Mouse (Mus musculus): ENCODE measurements around the gene Vps51.

The Vps51 gene

DNA sequence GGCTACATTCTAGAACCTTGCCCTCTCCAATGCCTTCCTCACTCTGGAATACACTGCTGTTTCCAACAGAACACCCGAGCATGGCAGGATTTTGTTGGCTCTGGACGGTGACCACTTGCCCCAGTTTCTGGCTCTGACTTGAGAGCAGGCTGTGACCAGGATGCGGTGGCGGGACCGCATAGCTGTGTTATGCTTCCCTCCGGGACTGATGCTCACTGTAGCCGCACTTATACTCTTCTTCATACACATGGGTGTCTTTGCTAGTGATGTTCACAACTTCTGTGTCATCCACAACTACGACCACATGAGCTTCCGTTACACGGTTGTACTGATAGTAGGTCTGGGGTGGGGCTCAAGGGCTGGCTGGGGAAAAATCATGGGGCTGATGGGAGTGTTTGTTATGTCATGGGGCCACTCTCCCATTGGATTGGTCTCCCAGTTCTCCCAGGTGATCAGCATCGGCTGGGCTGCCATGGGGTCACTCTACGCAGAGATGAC is 3.0 kb upstream of the Vps51 start, which contains the start of gene Tmem262:
Gene Tmem262 (plus strand): TSS at position 51 of the 498 bp plus-strand sequence.
- DNase-seq (ENCODE audit: low spot score), result no peak

DNA sequence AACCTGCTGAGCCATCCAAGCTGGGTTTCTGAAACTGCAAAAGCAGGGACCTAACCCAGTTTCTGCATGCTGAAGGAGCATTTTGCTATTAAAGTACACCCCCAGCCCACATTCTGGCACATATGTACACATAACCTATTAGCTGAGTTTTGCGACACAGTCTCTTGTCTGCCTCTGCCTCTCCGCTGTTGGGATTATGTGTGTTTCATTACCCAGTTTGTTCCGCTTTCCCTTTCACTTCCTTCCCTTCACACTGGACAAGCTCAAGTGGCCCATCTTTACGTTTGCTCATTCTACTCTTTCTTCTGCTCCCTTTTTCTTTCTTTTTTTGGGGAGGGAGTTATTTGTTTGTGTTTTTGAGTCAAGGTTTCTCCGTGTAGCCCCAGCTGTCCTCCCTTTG is 3.1 kb downstream of the Vps51 start:
- DNase-seq (ENCODE audit: low spot score), result no peak

DNA sequence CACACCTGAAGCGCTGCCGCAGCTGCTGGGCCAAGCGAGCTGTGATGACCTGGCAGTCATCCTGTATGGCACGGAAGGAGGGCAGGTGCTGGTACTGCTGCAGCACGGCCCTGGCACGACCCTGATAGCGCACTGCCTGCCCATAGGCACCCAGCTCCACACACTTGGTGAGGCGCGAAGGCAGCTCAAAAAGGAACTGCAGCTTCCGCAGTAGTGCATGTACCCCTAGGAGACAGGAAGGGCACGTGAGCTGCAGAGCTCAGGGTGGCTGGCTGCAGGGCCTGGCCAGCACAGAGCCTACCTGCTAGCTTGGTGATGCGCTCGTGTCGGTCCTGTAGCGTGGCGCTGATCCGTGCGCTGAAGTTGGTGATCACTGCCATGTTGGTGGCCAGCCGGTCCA is 5.8 kb downstream of the Vps51 start:
- no peak for DNase-seq (ENCODE audit: low spot score)

DNA sequence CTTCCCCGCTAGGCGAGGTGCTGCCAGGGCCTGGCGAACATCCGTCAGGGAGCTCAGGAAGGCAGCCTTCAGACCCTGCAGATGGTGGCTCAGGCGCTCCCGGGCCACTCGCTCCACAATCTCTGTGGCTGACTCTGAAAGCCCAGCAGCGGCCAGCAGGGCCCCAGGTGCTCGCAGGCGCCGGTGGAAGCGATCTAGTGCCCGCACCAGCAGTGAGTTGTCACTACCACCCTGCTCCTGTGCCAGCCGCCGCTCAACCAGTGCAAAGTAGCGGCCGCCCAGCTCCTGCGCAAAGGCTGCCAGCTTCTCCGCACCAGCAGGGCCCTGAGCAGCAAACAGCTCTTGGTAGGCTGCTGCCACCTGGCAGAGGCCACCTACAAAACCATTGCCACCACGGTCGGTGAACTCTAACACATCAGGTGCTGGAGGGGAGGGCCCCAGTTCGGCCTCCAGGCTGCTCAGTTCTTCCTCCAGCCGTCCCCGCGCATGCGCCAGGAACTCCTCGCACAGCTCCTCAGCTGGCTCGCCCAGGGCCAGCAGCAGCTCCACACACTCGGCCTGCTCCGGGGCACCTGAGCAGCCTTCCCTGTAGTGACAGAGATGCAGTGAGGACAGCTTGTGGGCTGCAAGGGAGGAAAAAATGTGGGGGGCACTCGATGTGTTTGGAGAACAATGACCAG is 6.3 kb downstream of the Vps51 start:
- no peak for DNase-seq (ENCODE audit: low spot score)

DNA sequence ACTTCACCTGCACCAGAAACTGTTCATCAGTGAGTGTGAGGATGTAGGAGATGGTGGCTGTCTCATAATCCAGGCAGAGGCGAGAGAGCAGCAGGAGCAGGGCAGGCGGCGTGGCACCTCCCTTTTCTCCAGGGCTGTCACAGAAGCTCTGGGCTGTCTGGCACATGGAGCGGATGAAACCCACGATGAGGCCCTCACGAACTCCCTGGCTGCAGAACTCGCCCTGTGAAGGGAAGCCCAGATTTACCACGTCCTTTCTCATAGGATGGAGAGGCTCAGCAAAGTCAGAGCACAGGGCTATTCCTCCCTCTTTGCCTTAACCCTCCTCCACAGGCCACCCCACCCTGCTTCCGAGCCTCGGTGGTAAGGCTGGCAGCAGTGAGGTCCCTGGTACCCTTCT is 7.2 kb downstream of the Vps51 start:
- DNase-seq (ENCODE audit: low spot score), result no peak

DNA sequence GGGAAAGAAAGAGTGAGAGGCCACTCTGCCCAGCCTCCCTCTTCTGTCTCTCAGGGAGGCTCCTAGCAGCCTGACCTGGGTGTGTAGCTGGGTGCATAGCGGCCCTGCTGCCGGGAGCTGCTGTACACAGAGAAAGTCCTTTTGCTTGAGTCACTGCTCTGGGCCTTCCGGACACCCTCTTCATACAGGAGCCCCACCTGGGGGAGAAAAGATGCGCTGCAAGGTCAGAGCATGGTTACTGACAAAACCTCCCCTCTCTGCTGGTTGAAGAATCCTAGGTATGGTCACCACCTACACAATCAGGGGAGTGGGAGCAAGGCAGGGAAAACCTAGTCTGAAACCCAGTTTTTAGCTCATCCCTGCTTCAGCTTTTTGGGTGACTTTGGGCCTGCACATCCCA is 8.1 kb downstream of the Vps51 start:
- no peak for DNase-seq (ENCODE audit: low spot score)

DNA sequence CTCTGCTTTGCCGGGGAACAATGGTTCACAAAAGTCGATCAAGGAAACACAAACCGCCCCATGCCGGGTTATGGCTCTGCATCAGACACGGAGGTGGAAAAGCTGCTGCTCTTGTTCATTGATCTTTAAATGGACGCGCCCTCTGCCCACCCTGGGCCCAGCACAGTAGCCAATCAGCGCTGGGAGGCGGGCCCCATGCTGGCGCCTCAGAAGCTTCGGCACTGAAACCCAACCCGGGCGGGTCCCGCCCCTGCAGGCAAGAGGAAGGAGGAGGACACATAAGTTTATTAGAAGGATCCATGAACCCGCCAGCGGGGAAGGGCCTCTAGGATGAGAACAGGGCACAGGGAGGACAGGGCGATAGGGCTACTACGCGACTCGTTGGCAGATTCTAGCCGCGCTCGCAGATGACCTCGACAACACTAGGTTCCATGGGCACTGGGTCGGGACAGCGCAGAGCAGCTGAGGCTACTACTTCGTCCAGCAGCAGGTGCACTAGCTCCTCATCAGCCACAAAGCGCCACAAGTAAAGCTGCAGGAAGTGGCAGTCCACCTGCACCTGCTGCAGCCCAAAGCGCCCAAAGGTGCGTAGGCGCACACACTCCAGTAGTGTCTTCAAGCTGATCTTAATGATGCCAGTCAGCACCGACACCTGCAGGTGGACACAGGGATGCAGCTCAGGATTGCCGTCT is 9.2 kb downstream of the Vps51 start, which contains the start of gene Tm7sf2:
Gene Tm7sf2 (minus strand): TSS at position 650 of the 692 bp plus-strand sequence.
- peak; percentile 89 for DNase-seq (ENCODE audit: low spot score)

DNA sequence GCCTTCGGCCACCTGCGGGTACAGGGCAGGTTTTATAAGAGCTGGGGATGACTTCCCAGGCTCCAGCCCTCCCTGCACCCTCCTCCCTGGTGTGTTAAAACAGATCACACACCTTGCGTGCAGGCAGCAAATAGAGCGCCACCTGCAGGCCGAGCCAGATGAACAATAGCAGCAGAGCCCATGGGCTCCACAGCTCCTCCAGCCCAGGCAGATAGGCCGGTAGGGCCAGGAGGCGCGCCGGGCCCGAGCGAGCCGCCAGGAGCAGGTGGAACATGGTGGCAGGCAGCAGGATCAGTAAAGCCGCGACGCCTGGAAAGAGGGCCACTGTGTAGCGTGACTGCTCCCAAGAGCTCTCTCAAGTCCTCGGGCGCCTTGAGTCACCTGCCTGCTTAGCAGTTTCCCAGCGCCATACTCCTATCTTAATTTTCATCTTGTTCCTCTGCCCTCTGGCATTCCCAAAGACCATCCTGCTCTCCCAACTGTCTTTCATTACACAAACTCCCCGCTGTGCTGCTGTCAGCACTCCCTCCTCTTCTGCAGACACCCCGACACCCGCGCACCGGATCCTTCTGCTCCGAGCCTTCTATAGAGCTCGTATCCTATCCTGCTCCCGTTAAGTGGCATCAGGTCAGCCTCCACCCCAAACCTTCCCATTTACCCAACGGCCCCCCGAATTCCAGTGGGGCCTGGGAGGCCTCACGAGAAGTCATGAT is 9.9 kb downstream of the Vps51 start:
- DNase-seq (ENCODE audit: low spot score), result peak; percentile 90

DNA sequence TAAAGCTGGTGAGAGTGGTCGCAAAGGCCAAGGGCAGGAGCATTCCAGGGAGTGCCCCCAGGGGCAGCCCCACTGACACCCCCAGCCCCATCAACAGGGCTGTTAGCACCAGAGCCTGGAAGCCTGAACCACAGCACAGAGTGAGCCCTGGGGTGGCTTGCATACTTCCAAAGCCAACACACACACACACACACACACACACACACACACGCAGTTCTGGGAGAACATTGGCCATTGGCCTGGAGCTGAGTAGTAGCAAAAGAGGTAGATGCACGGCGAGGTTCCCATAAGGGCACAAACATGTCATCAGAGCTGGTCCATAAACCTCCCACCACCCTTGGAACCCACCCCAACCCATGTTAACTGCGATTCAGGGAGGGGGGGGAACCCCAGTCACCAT is 10.5 kb downstream of the Vps51 start:
- DNase-seq (ENCODE audit: low spot score), result no peak

DNA sequence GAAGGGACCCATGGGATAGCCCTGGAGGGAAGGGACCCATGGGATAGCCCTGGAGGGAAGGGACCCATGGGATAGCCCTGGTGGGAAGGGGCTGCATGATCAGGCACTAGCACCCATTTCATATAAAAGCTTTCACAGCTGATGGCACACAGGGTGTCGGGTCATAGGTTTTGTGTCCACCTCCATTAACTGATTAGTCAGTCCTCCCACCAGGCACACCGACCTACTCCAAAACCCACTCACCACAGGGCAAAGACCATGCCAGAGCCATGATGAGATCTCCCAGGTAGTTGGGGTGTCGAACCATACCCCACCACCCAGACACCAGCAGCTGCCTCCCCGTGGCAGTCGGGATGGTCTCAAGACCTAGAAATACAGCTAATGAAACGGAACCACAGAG is 13.9 kb downstream of the Vps51 start:
- DNase-seq (ENCODE audit: low spot score), result no peak

DNA sequence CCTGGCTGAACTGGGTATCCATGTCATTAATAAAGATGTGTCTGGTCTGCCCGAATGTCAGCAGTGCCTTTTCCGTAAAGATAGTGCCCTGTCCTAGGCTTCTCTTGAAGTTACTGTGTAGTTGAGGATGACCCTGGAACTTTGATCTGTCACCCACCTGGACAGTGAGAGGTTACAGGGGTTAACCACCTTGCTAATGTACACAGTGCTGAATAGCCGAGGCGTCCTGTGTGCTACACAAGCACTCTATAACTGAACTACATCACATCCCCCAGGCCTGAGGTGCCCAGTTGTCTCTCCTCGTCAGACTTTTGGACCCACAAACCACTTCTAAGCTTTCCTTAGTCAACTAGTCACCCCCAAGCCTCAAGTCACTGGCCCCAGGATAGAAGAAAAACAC is 14.6 kb downstream of the Vps51 start:
- no peak for DNase-seq (ENCODE audit: low spot score)

DNA sequence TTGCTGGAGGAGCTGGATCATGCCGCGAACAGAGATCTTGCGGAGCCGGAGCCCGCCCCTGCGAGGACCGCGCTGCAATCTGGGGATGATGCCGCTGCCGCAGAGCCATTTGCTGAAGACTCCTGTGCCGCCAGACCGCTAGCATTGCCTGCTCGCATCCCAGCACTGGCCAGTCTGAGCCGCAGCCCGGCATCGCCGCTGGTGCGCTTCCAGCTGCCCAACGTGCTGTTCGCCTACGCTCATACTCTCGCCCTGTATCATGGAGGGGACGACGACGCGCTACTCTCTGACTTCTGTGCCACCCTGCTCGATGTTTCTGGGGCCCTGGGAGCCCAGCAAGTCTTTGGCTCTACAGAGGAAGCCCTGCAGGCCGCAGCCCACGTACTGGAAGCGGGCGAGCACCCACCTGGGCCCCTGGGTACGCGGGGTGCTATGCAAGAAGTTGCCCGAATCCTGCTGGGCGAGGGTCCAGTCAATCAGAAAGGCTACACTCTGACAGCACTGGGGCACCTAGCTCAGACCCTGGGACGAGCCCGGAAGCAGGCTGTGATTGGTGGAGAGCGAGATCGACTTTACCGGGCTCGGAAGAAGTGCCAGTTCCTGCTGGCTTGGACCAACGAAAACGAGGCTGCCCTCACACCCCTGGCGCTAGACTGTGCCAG is 15.3 kb downstream of the Vps51 start:
- no peak for DNase-seq (ENCODE audit: low spot score)

DNA sequence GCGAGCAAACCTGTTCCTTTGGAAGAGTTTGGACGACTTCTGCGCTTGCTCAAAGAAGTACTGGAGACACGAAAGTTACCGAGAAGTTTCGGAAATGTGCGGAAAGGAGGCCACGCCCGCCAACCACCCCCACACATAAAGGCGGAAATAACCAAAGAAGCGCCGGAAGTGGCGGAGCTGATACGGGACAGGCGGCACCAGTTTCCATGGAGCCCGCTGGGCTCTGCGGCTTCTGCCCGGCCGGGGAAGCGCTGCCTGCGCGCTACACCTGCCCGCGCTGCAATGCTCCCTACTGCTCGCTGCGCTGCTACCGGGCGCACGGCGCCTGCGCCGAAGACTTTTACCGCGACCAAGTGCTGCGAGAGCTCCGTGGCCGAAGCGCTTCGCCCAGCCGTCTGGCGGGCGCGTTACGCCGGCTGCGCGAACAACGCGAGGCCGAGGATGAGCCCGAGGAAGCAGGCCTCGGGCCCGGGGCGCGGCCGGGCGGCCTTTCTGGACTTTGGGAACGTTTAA is 16.0 kb downstream of the Vps51 start, which contains the start of gene Znhit2:
Gene Znhit2 (plus strand): TSS at position 172 of the 513 bp plus-strand sequence.
- DNase-seq (ENCODE audit: low spot score), result peak; percentile 94

DNA sequence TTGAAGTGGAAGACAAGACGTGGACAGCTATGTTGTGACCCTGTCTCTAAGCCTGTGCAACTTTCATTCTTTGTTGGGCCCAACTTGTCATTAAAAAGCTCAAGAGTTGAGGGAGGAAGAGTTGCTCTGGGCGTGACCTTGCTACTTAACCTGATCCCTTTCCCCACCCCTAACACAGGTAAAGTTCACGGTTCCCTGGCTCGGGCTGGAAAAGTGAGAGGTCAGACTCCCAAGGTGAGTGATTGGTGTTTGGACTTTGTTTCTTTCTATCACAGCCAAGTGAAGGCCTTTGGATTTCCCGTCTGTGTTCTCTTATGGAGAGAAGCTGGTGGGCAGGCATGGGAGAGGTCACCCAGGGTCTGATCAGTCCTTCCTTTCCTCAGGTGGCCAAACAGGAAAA is 18.1 kb downstream of the Vps51 start:
- DNase-seq (ENCODE audit: low spot score), result no peak

DNA sequence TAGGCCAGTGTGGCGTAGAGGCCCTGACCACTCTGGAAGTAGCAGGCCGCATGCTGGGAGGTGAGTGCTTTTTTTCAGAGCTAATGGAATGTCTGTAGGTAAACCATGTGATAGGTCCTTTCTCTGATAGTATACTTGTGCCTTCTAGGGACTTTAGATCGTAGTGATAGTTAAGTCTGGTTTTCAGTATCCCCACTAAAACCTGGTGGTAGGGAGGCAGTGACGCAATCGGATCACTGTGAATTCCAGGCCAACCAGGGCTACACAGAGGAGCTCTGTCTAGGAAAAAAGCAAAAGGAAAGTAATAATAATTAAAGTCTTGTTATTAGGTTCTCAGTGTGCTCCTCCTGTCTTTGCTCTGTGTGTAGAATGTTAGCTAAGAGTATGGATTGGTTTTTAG is 18.5 kb downstream of the Vps51 start:
- no peak for DNase-seq (ENCODE audit: low spot score)

DNA sequence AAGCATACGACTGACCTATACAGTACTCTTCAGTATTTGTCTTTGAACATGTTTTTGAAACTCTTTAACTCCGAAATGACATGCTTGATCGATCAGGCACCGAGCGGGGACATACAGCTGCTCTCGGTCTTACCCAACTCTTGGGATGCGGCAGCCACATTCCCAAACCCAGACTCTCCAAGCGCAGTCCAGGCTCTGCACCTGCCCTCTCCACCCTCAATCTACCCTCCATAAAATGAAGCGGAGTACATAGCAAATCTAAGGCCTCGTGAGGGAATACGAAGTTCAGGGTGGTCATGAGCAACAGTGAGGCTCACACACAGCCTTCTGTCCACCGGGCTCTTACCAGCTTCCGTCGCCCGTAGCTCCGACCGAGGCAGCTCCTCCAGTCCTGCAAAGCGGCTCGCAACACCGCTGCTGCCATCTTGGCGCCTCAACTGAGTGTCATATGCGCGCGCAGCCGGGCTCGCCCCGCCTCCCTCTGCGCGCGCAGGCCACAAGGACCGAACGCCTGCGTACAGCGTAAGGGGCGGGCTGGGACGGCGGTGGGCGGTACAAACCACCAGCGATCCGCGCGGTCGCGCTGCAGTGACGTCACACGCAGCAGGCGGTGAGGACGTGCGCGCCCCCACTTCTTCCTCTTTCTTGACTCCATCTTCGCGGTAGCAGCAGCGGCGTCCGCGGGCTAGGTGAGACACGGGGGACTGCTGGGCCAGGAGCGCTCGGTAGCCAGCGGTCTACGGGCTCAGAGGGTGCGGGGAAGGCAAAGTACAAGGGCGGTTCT is 19.5 kb downstream of the Vps51 start, which contains the start of the genes Mrpl49 and Fau:
Gene Mrpl49 (minus strand): TSS at position 473 of the 784 bp plus-strand sequence.
Gene Fau (plus strand): TSS at position 532 of the 784 bp plus-strand sequence.
- peak; percentile 100 for DNase-seq (ENCODE audit: low spot score)

DNA sequence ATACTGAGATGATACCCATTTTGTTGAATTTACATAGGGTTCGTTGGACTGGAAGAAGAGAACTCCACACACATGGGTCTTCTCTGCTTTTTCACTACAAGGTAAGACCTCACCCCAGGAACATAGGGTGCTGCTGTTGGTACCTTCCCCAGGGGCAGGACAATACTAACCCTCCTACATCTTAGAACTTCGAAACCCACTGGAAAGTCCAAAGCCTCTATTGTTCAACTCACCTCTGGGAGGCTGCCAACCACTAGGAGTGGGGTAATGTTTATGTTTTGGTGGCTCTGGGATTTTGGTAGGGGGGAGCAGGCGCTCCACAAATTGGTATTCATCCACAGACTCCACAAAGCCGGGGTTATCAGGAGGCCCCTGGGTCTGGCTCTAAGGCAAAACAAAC is 20.3 kb downstream of the Vps51 start:
- DNase-seq (ENCODE audit: low spot score), result no peak

DNA sequence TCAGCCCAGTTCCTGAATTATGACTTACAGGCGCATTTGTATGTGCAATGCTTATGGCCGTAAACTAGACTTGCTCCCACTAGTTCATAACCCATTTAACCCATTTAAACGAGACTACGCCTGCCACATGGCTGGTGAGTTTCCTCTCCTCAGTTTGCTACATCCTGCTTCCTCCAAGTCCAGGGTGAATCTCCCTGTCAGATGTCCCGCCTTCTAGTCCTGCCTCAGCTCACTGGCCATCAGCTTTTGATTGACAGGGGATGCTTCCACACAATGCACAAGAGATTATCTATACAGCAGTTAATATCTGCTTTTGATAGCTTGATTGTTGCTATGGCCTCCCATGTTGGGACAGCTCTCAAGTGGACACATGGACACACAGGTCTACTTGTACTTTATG is 22.7 kb downstream of the Vps51 start:
- no peak for DNase-seq (ENCODE audit: low spot score)

DNA sequence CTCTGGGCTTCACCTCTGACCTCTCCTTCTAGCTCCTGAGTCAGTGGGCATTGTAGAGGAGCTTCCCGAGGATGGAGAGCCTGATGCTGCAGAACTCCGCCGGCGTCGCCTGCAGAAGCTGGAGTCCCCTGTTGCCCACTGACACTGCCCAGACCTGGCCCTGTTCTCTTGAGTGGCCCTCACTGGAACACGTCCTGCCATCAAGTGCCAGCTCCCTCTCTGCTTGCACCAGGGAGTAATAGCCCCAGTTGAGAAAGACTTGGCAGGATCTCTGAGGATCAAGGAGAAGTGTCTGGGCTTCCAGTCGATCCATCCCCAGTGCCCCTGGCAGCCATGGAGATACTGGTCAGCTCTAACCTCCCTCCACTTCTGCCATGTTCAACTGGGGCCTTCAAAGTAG is 24.5 kb downstream of the Vps51 start:
- DNase-seq (ENCODE audit: low spot score), result no peak

DNA sequence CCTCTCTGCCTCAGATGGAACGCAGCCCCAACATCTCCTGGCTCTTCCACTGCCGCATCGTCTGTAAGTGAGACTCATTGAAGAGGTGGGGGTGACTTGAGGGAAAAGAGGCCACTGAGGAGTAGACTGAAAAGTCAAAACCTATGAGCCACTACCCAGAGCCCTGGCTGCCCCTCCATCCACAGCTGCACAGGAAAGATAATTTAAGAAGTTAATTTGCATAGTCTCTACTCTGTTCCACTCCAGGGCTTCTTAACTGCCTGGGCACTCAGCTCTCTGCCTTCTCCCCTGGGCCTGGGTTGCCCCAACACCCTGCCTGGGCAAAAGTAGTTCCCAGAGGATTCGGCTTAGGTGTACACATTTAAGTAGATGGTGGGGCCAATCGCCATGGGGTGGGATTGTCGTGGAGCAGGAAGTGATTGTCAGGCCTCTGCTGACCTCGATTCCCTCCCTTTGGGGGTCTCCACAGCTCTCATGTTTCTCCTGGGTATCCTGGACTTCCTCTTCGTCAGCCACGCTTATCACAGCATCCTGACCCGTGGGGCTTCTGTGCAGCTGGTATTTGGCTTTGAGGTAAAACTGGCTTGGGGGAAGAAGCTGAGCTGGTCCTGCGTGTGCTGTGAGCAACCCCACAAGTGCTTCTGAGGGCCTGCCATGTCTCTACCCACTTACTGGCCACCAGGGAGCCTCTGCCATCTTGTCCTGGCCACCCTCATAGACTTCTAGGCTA is 28.2 kb downstream of the Vps51 start:
- no peak for DNase-seq (ENCODE audit: low spot score)

DNA sequence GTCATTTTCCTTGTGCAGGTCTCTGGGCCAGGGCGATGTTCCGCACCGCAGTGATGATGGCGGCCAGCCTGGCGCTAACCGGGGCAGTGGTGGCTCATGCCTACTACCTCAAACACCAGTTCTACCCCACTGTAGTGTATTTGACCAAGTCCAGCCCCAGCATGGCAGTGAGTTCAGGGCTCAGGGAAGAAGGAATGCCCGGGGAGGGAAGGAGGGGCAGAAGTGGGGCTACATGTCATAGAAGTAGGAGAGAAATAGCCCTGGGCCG is 29.2 kb downstream of the Vps51 start:
- DNase-seq (ENCODE audit: low spot score), result no peak
